Mouse (Mus musculus) bone marrow, adult 2 months (tissue): ENCODE measurements around the gene Slc22a5.

Experiments used
- CTCF ChIP-seq: fragments of 200-500 bp; IDR thresholded peaks from 2 replicates; pipeline ENCODE4 v1.5.1; 2011; ENCODE audit warnings: low read length, control low read depth; ENCODE audit not compliant: control insufficient read depth, insufficient read depth
- POLR2A ChIP-seq: fragments of 200-500 bp; IDR thresholded peaks from 2 replicates; pipeline ENCODE4 v1.6.1; 2011; ENCODE audit warnings: low read depth, mild to moderate bottlenecking, control low read depth, low read length, borderline replicate concordance; ENCODE audit not compliant: control insufficient read depth

- TF ChIP-seq CTCF (peak; percentile 46), POLR2A (no peak)
These were observed 16.8 kb downstream of the Slc22a5 start for GRCm38 (mm10) chr11:53874706-53875105.
